Mouse (Mus musculus) thymus, postnatal 4 days (tissue): ENCODE results near the gene Hmcn1.

Experiments used
- DNase-seq: peaks from one replicate; pipeline ENCODE4 v3.0.0; 2021

Hmcn1 gene

GRCm38 (mm10) chr1:150631035-150631855 is 362.0 kb downstream of the Hmcn1 start:
- DNase-seq: no peak

GRCm38 (mm10) chr1:150623226-150623625 is 370.0 kb downstream of the Hmcn1 start:
- no peak for DNase-seq

- no peak for DNase-seq
Measured at GRCm38 (mm10) chr1:150610539-150610938, 382.7 kb downstream of the Hmcn1 start.

GRCm38 (mm10) chr1:150606173-150606572 is 387.1 kb downstream of the Hmcn1 start:
- DNase-seq: no peak

GRCm38 (mm10) chr1:150593614-150594013 is 399.6 kb downstream of the Hmcn1 start:
- DNase-seq: no peak

- DNase-seq: peak; percentile 46
Measured at GRCm38 (mm10) chr1:150591253-150591652, 402.0 kb downstream of the Hmcn1 start.

GRCm38 (mm10) chr1:150587410-150587809 is 405.8 kb downstream of the Hmcn1 start:
- DNase-seq: no peak

GRCm38 (mm10) chr1:150584477-150584876 is 408.8 kb downstream of the Hmcn1 start:
- no peak for DNase-seq

GRCm38 (mm10) chr1:150583734-150584133 is 409.5 kb downstream of the Hmcn1 start:
- DNase-seq: no peak

GRCm38 (mm10) chr1:150580561-150580960 is 412.7 kb downstream of the Hmcn1 start:
- no peak for DNase-seq

GRCm38 (mm10) chr1:150573407-150573806 is 419.8 kb downstream of the Hmcn1 start:
- no peak for DNase-seq

GRCm38 (mm10) chr1:150570562-150571156 is 422.6 kb downstream of the Hmcn1 start:
- DNase-seq: no peak

GRCm38 (mm10) chr1:150569820-150570543 is 423.3 kb downstream of the Hmcn1 start:
- DNase-seq: no peak

- no peak for DNase-seq
Measured at GRCm38 (mm10) chr1:150566287-150566686, 426.9 kb downstream of the Hmcn1 start.

- DNase-seq: no peak
Measured at GRCm38 (mm10) chr1:150556621-150557020, 436.6 kb downstream of the Hmcn1 start.

- no peak for DNase-seq
Measured at GRCm38 (mm10) chr1:150551390-150551789, 441.8 kb downstream of the Hmcn1 start.

GRCm38 (mm10) chr1:150546463-150546862 is 446.8 kb downstream of the Hmcn1 start:
- no peak for DNase-seq

GRCm38 (mm10) chr1:150540267-150540666 is 453.0 kb downstream of the Hmcn1 start:
- no peak for DNase-seq

- DNase-seq: no peak
Measured at GRCm38 (mm10) chr1:150537410-150538128, 455.7 kb downstream of the Hmcn1 start.

GRCm38 (mm10) chr1:150535770-150536534 is 457.3 kb downstream of the Hmcn1 start:
- no peak for DNase-seq

GRCm38 (mm10) chr1:150534587-150534986 is 458.6 kb downstream of the Hmcn1 start:
- no peak for DNase-seq

- no peak for DNase-seq
Measured at GRCm38 (mm10) chr1:150513041-150513440, 480.2 kb downstream of the Hmcn1 start.
